Comparison of ENCODE assay signal across 12 mouse cellular contexts in the genomic region with DNA sequence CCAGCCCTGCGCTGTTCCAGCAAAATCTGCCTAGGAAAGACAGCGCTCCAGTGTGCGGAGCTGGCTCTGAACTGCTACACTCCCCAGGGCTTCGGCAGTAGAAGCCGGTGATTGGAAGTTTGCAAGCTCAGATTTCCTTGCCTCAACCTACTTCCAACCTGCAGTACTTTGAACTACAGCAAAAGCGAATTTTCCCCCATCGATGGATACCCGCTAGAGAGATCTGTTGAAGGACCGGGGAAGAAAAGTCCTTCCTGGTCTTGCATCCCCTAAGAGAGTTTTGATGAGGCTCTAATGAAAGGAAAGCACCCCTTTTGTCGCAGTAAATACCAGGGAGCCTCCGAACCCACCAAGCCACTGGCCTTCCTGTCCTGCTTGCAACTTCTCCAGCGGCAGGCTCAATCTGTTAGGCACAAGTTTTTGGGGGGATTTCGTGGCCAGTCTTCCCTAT. TPM values are rescaled to one million over a fixed set of nuclear protein-coding genes. Genes with fewer than 3 reads are reported as not detected.
DNase-seq lines count a peak whose midpoint lies in the region; ATAC-seq and TF ChIP-seq lines count a peak whose summit lies in the region.
"Had no signal": no experiment of that assay in that cellular context is flagged by ENCODE, and none has a peak within 500 bp of the region (broad histone marks: within the 10 kb centered on the region; RNA-seq: fewer than 3 reads in every experiment).

No protein-coding gene starts in this region.

- intact Hi-C loops in left cerebral cortex, adult 2 months (cut with DNase I): no loop called here
- intact Hi-C loops in left cerebral cortex, postnatal 10 days (cut with DNase I): no loop called here

- H3K27ac ChIP-seq in left cerebral cortex, adult 2 months: peak overlapping the region; percentile 53; the same call in 1 of the 2 replicates
- H3K27ac ChIP-seq in forebrain, embryonic 11.5 days (ENCODE audit: low read depth, low read length): peak overlapping the region; percentile 71
- no peak overlapping the region for H3K27ac ChIP-seq in limb, embryonic 11.5 days (replicated peaks; ENCODE audit: low read depth, low read length)
- H3K27ac ChIP-seq: heart, embryonic 10.5 days; limb, embryonic 15.5 days had no signal

- H3K36me3 ChIP-seq in forebrain, embryonic 11.5 days (ENCODE audit: control insufficient read depth, insufficient read depth, low read length): no peaks in the 10 kb centered on the region
- no peaks in the 10 kb centered on the region for H3K36me3 ChIP-seq in limb, embryonic 11.5 days (ENCODE audit: control insufficient read depth, insufficient read depth, low read length)
- H3K36me3 ChIP-seq: heart, embryonic 10.5 days; limb, embryonic 15.5 days had no signal

- TF ChIP-seq POLR2A in lung, adult 2 months (IDR thresholded peaks at IDR 0.05; ENCODE audit: borderline replicate concordance, extremely low read depth, low read depth, low read length): no peak

- H3K27me3 ChIP-seq in forebrain, embryonic 11.5 days (ENCODE audit: control insufficient read depth, insufficient read depth, low read length): peaks cover 31% of the 10 kb centered on the region
- peaks cover 66% of the 10 kb centered on the region for H3K27me3 ChIP-seq in limb, embryonic 11.5 days (ENCODE audit: control insufficient read depth, insufficient read depth, low read length)

- H3K9ac ChIP-seq in forebrain, embryonic 11.5 days (ENCODE audit: low read length): peak overlapping the region; percentile 68
- no peak overlapping the region for H3K9ac ChIP-seq in limb, embryonic 11.5 days (ENCODE audit: low read length)
- H3K9ac ChIP-seq: limb, embryonic 15.5 days had no signal

- no peak for ATAC-seq in forebrain, embryonic 11.5 days (replicated peaks; ENCODE audit: low FRiP score)
- ATAC-seq in limb, embryonic 11.5 days (ENCODE audit: insufficient number of reproducible peaks, low FRiP score, low TSS enrichment, low read depth): no peak
- no peak for ATAC-seq in erythroid progenitor cell, adult 5-6 weeks (replicated peaks; ENCODE audit: low FRiP score, poor library complexity, severe bottlenecking)

- no peak overlapping the region; the same call in 1 of the 2 replicates for H3K4me3 ChIP-seq in left cerebral cortex, adult 2 months
- peak overlapping the region; percentile 37 for H3K4me3 ChIP-seq in forebrain, embryonic 11.5 days (ENCODE audit: low read depth, low read length)
- no peak overlapping the region for H3K4me3 ChIP-seq in limb, embryonic 11.5 days (ENCODE audit: low read depth, low read length)
- no peak overlapping the region for H3K4me3 ChIP-seq in lung, adult 2 months (replicated peaks; ENCODE audit: extremely low read depth, low read depth, low read length)
- H3K4me3 ChIP-seq: heart, embryonic 10.5 days; limb, embryonic 15.5 days had no signal

- H3K9me3 ChIP-seq in forebrain, embryonic 11.5 days (ENCODE audit: control insufficient read depth, low read length): no peaks in the 10 kb centered on the region
- H3K9me3 ChIP-seq in limb, embryonic 11.5 days (ENCODE audit: control insufficient read depth, low read length): no peaks in the 10 kb centered on the region
- H3K9me3 ChIP-seq: heart, embryonic 10.5 days; limb, embryonic 15.5 days had no signal

- no peak for TF ChIP-seq CTCF in left cerebral cortex, adult 2 months (IDR thresholded peaks at IDR 0.05)
- no peak for TF ChIP-seq CTCF in lung, adult 2 months (IDR thresholded peaks at IDR 0.05; ENCODE audit: insufficient read depth, low read length)

- peak overlapping the region; percentile 54 for H3K4me2 ChIP-seq in forebrain, embryonic 11.5 days (ENCODE audit: low read depth, low read length, severe bottlenecking)
- H3K4me2 ChIP-seq in limb, embryonic 11.5 days (ENCODE audit: low read depth, severe bottlenecking): no peak overlapping the region
- H3K4me2 ChIP-seq: limb, embryonic 15.5 days had no signal

- WGBS in forebrain, embryonic 11.5 days: 3% methylated on average over 13 of the region's 13 CpGs
- WGBS in limb, embryonic 11.5 days: 1% methylated on average over 13 of the region's 13 CpGs
- WGBS in lung, adult 2 months: 4% methylated on average over 13 of the region's 13 CpGs

- H3K4me1 ChIP-seq in forebrain, embryonic 11.5 days (replicated peaks; ENCODE audit: control insufficient read depth, insufficient read depth, low read length): peaks cover 8% of the 10 kb centered on the region; the same call in 1 of the 2 replicates
- no peaks in the 10 kb centered on the region for H3K4me1 ChIP-seq in limb, embryonic 11.5 days (ENCODE audit: control insufficient read depth, insufficient read depth, low read length)
- no peaks in the 10 kb centered on the region for H3K4me1 ChIP-seq in lung, adult 2 months (ENCODE audit: control insufficient read depth, insufficient read depth, low read length)

- no peak for DNase-seq in left cerebral cortex, adult 2 months (ENCODE audit: extremely low spot score in 1 of 2, low spot score in 2 of 2)
- DNase-seq in left cerebral cortex, postnatal 10 days (ENCODE audit: extremely low spot score in 1 of 2, low spot score in 2 of 2): no peak
- peak; percentile 61 for DNase-seq in forebrain, embryonic 11.5 days (ENCODE audit: low spot score)
- peak; percentile 59 for DNase-seq in limb, embryonic 11.5 days (ENCODE audit: low spot score)
- DNase-seq in retina, embryonic 14.5 days (ENCODE audit: low spot score): peak; percentile 48
- no peak for DNase-seq in lung, adult 2 months
- DNase-seq in adrenal gland, postnatal 25 days: no peak
- DNase-seq: kidney, postnatal 36 days had no signal

RNA-seq across cellular contexts. Expression of gene Zic4, which starts 10.2 kb away (rescaled TPM):
- total RNA-seq in left cerebral cortex, adult 2 months (2021): 1 to 10 TPM; 4.0 to 4.6 TPM
- total RNA-seq in left cerebral cortex, postnatal 10 days (2021): 1 to 10 TPM; 3.4 to 4.6 TPM
- polyA plus RNA-seq in forebrain, embryonic 11.5 days (2014; fragmentation: Nextera tagmentation; extraction: Ambion mirVana): 58.8 and 59.5 TPM in 2 replicates
- 0.34 and 0.37 TPM in 2 replicates for polyA plus RNA-seq in limb, embryonic 11.5 days (2014; fragmentation: Nextera tagmentation; extraction: Ambion mirVana)
- not detected in 2 replicates for polyA plus RNA-seq in lung, adult 2 months (2012; rRNA removed)
- not detected in 2 replicates for total RNA-seq in adrenal gland, postnatal 25 days (2021)
- total RNA-seq in erythroid progenitor cell, adult 5-6 weeks (2015; ENCODE audit: low replicate concordance): not detected in 2 replicates
- not detected in 2 replicates for total RNA-seq in erythroid progenitor cell, adult 5-6 weeks (2017; ENCODE audit: low replicate concordance)
- total RNA-seq: megakaryocyte progenitor cell, adult 5-6 weeks had no signal

RNA-seq across cellular contexts. Expression of gene Zic1, which starts 13.6 kb away (rescaled TPM):
- 10 to 100 TPM; 15.8 to 16.0 TPM for total RNA-seq in left cerebral cortex, adult 2 months (2021)
- total RNA-seq in left cerebral cortex, postnatal 10 days (2021): 10 to 100 TPM; 14.2 to 17.4 TPM
- polyA plus RNA-seq in forebrain, embryonic 11.5 days (2014; fragmentation: Nextera tagmentation; extraction: Ambion mirVana): 14.7 and 15.7 TPM in 2 replicates
- 0.18 and 0.27 TPM in 2 replicates for polyA plus RNA-seq in limb, embryonic 11.5 days (2014; fragmentation: Nextera tagmentation; extraction: Ambion mirVana)
- 0.49 and 1.6 TPM in 2 replicates for polyA plus RNA-seq in lung, adult 2 months (2012; rRNA removed)
- not detected in 2 replicates for total RNA-seq in adrenal gland, postnatal 25 days (2021)
- total RNA-seq in erythroid progenitor cell, adult 5-6 weeks (2015; ENCODE audit: low replicate concordance): not detected in 2 replicates
- not detected in 2 replicates for total RNA-seq in erythroid progenitor cell, adult 5-6 weeks (2017; ENCODE audit: low replicate concordance)
- total RNA-seq: megakaryocyte progenitor cell, adult 5-6 weeks had no signal
- polyA plus RNA-seq: heart, embryonic 10.5 days had no signal

Comparison
In these comparisons a context has a peak if more than half of its experiments do, and no peak if none do; other contexts are left out.
1. DNase-seq: peak in forebrain, embryonic 11.5 days (single experiment), limb, embryonic 11.5 days (single experiment) and retina, embryonic 14.5 days (single experiment); none in left cerebral cortex, adult 2 months (0 of 2), left cerebral cortex, postnatal 10 days (0 of 2), lung, adult 2 months (single experiment) and adrenal gland, postnatal 25 days (single experiment).
2. RNA of gene Zic1, which starts 13.6 kb away (total RNA-seq): 14.2 to 17.4 TPM in left cerebral cortex, postnatal 10 days and 15.8 to 16.0 TPM in left cerebral cortex, adult 2 months; not detected in adrenal gland, postnatal 25 days and not detected in erythroid progenitor cell, adult 5-6 weeks; every median in the first group is over 10 times any median in the second.